Mouse (Mus musculus): ENCODE data around the gene Cercam. TPM values are rescaled to one million over a fixed set of nuclear protein-coding genes. Genes with fewer than 3 reads are reported as not detected.

Gene Cercam
- polyA plus RNA-seq (2017; shearing (Covaris generic)), result 2.4 TPM

DNA sequence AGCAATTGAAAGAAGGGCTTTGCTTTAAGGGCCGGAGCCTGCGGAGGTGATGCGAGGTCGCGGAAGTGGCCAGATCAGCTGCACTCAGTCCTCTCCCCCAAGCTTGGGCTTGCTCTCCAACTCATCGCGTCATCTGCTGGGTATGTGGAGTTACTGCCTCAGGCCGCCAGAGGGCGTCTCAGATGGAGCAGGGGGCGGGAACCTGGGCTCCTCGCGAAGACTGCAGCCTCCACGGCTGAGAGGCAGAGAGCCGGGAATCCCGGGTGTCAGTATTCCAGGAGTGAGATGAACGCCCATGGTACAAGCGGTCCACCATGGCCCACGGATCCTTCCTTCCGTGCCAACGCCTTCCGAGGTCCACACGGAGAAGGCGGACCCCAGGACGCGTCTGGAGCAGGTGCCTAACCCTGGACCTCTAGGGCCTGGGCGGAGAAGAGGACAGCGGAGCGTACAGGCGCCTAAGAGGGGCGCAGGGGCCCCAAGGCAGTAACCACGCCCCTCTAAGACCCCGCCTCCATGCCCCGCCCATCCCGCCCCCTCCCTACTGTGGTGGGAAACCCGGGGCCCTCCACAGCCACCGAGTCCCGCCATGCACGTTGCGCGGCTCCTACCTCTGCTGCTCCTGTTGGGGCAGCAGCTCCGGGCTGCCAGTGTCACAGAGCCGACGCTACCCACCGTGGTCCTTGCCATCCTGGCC lies at the start of gene Cercam:
Cercam (plus strand) TSS at position 216 of the 697 bp plus-strand sequence.

DNA sequence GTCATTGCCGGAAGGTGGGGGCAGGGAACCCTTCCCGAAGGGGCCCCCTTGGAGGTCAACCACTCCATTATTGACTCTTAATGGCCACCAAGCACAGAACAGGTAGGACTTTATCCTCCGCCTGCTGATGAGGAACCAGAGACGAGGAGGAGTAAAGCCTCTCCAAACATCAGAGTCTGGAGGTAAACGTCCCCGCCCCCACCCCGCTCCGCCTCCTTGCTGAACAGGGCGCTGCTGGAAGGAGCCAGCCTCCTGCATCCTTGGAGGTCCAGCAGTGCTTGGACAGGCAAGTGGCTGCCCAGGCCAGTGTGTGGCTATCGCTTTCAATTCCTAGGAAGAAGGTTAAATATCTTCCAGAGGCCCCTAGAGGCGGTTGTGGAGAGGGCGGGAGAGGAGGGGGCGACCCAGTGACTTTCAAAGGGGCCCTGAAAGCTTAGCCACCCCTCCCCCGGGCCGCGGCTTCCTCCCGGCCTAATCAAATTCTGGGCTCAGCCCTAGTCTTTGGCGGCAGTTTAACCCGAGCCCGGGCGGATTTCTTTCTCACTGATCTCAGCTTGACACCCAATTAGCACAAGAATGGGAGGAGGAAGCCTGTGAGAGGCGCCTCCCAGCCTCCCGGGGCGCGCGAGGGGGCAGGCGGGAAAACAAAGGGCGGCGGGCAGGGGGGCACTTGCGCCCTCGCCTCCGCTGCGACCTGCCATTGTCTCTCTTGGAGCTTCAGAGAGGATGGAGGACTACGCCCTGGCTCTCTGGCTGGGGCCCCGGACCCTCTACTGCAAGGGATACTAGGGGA lies 48.7 kb upstream of the Cercam start, which contains the start of gene Urm1:
Urm1 (plus strand) TSS at position 51 of the 793 bp plus-strand sequence.

DNA sequence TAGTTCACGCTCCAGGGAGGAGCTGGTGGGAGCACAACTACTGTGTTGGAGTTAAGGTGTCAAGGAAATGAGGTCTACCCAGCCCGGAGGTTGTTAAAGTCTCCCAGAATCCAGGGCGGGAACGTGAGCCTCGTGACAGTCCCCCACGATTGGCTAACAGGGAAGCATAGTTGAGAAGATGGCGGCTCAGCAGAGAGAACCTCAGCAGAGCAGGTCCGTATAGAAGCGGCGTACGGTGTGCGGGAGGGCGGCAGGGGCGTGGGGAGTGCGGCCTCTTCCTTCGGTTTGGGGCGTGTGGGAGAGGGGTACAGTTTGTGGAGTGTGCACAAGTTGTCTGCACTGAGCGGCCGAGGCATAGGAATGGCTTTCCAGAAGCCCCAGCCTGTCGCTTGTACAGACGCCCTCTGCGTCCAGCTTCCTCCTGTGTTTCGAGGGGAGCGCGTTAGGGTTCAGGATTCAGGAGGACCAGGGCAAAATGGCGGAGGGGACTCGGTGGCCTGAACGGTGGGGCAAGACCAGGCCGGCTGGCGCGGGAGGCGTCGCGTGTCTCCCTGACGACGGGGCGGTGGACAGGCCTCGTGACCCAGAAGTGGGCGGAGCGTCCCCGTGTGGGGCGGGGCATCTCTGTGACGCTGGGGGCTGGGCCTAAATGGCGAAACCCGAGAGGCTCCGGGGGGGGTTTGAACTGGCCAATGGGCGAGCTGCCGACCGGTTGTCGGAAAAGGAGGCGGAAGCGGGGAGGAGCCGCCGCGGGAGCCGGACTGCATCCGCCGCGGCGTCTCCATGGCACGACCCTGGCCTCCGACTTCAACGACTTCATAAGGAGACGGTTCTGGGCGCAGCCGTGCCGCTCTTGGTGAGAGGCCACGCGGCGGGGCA lies 20.3 kb downstream of the Cercam start, which contains the start of gene Odf2:
Odf2 (plus strand) TSS at position 156 of the 879 bp plus-strand sequence.

Other genes starting within 250 kb of the Cercam start
- gene Rapgef1, start 249.4 kb upstream of the Cercam start, polyA plus RNA-seq (2017; shearing (Covaris generic)), result 37.9 TPM
- not detected for gene Gm13420, start 117.5 kb upstream of the Cercam start, polyA plus RNA-seq (2017; shearing (Covaris generic))
- gene Gm13547, start 109.9 kb upstream of the Cercam start, polyA plus RNA-seq (2017; shearing (Covaris generic)), result not detected
- 6.1 TPM for gene Coq4, start 81.7 kb upstream of the Cercam start, polyA plus RNA-seq (2017; shearing (Covaris generic))
- gene Trub2, start 80.7 kb upstream of the Cercam start, polyA plus RNA-seq (2017; shearing (Covaris generic)), result 19.3 TPM
- 3.4 TPM for gene Slc27a4, start 66.5 kb upstream of the Cercam start, polyA plus RNA-seq (2017; shearing (Covaris generic))
- gene Urm1, start 49.1 kb upstream of the Cercam start, polyA plus RNA-seq (2017; shearing (Covaris generic)), result 19.6 TPM
- gene Odf2, start 20.1 kb downstream of the Cercam start, polyA plus RNA-seq (2017; shearing (Covaris generic)), result 63.6 TPM
- gene Gle1, start 66.3 kb downstream of the Cercam start, polyA plus RNA-seq (2017; shearing (Covaris generic)), result 53.7 TPM
- 87.7 TPM for gene Sptan1, start 96.4 kb downstream of the Cercam start, polyA plus RNA-seq (2017; shearing (Covaris generic))
- 2.3 TPM for gene Wdr34, start 179.7 kb downstream of the Cercam start, polyA plus RNA-seq (2017; shearing (Covaris generic))
- 287 TPM for gene Set, start 188.2 kb downstream of the Cercam start, polyA plus RNA-seq (2017; shearing (Covaris generic))
- gene Pkn3, start 208.5 kb downstream of the Cercam start, polyA plus RNA-seq (2017; shearing (Covaris generic)), result 1.1 TPM
- 9.4 TPM for gene Zdhhc12, start 224.5 kb downstream of the Cercam start, polyA plus RNA-seq (2017; shearing (Covaris generic))